Mouse (Mus musculus) thymus, postnatal 10 days (tissue): ENCODE data around the gene Tyrobp.

ENCODE experiments used
- DNase-seq, 2 experiments: peaks; one replicate each; pipeline ENCODE4 v3.0.0; 2021; ENCODE audit warnings: low spot score in 2 of 2

The Tyrobp gene

DNA sequence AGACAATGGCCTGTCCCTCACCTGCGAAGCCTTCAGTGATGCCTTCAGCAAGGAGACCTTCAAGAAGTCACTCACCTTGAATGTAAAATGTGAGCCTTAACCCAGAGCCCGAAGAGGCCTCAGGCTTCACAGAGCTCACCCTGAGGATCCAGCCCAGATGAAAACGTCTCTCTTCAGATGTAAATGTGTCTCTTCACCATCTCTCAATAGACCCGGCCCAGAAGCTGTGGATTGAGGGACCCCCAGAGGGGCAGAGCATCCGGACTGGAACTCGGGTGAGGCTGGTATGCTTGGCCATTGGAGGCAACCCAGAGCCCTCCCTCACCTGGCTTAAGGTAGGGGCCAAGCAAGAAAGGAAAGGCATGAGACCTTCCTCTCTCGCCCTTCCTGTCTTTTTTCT lies 50.0 kb downstream of the Tyrobp start:
- no peak for DNase-seq

GRCm38 (mm10) chr7:30463996-30464395 lies 50.4 kb downstream of the Tyrobp start:
- DNase-seq = no peak

GRCm38 (mm10) chr7:30464816-30465300 lies 51.3 kb downstream of the Tyrobp start:
- no peak for DNase-seq
